Mouse (Mus musculus) gastrocnemius, postnatal 4 days (tissue): Measurements from ENCODE around the gene Tmem52. TPM values are rescaled to one million over a fixed set of nuclear protein-coding genes. Genes with fewer than 3 reads are reported as not detected.
A peak's percentile ranks its signal among the peaks of the same experiment; 100 is the strongest.
"Not testable (repeated sequence)": the region's sequence is repeated elsewhere in the genome, so short reads cannot be mapped to it uniquely, and the experiment has no call there.

Source experiments
- DNase-seq, 2 experiments: peaks; one replicate each; pipeline ENCODE4 v3.0.0; 2021 to 2022; ENCODE audit warnings: low spot score in 2 of 2, mixed read lengths in 2 of 2
- total RNA-seq, 2 experiments: library from RNA; stranded (reverse); gene quantifications; 2 replicates each; pipeline ENCODE4 v1.2.3; 2021

Tmem52 gene
- total RNA-seq, 2 experiments from 2014 or later, result 65.3 to 85.5 TPM

- no peak for DNase-seq
These were observed 2.1 kb downstream of the Tmem52 start for GRCm38 (mm10) chr4:155470997-155471396.

- DNase-seq, result no peak
These were observed 2.5 kb downstream of the Tmem52 start for GRCm38 (mm10) chr4:155471406-155471805.

- no peak for DNase-seq
These were observed 3.9 kb downstream of the Tmem52 start for GRCm38 (mm10) chr4:155472716-155473290.

- no peak for DNase-seq
These were observed 4.4 kb downstream of the Tmem52 start for GRCm38 (mm10) chr4:155473319-155473718.

- not testable (repeated sequence) for DNase-seq
These were observed 4.9 kb downstream of the Tmem52 start for GRCm38 (mm10) chr4:155473796-155474195.

- peak; percentile 78 to 81 for DNase-seq
These were observed 12.6 kb downstream of the Tmem52 start for GRCm38 (mm10) chr4:155481381-155482124.

GRCm38 (mm10) chr4:155482125-155482480 is 13.2 kb downstream of the Tmem52 start:
- DNase-seq, result no peak

- no peak for DNase-seq
These were observed 14.0 kb downstream of the Tmem52 start for GRCm38 (mm10) chr4:155482733-155483540.

- DNase-seq, result no peak
These were observed 16.6 kb downstream of the Tmem52 start for GRCm38 (mm10) chr4:155485521-155485920.

- DNase-seq, result no peak
These were observed 18.8 kb downstream of the Tmem52 start for GRCm38 (mm10) chr4:155487746-155488145.

- DNase-seq, result peak in 1 of 2 experiments; percentile 41
These were observed 19.5 kb downstream of the Tmem52 start for GRCm38 (mm10) chr4:155488232-155489025.

GRCm38 (mm10) chr4:155489101-155489970 is 20.4 kb downstream of the Tmem52 start:
- no peak for DNase-seq

- DNase-seq, result no peak
These were observed 21.5 kb downstream of the Tmem52 start for GRCm38 (mm10) chr4:155490456-155490855.

GRCm38 (mm10) chr4:155490990-155491504 is 22.1 kb downstream of the Tmem52 start, which contains the start of gene Gnb1:
TSS of gene Gnb1 (plus strand) at chr4:155491361.
- DNase-seq, result peak; percentile 96 to 97

GRCm38 (mm10) chr4:155491529-155492130 is 22.7 kb downstream of the Tmem52 start:
- no peak for DNase-seq

GRCm38 (mm10) chr4:155492131-155492633 is 23.3 kb downstream of the Tmem52 start:
- DNase-seq, result peak in 1 of 2 experiments; percentile 62

- no peak for DNase-seq
These were observed 26.0 kb downstream of the Tmem52 start for GRCm38 (mm10) chr4:155494891-155495290.

GRCm38 (mm10) chr4:155497963-155498362 is 29.0 kb downstream of the Tmem52 start:
- DNase-seq, result no peak

GRCm38 (mm10) chr4:155501126-155501525 is 32.2 kb downstream of the Tmem52 start:
- DNase-seq, result no peak
